Mouse (Mus musculus) kidney, embryonic 14.5 days (tissue): ENCODE data around the gene Gm21761. TPM values are rescaled to one million over a fixed set of nuclear protein-coding genes. Genes with fewer than 3 reads are reported as not detected.
"Not testable (repeated sequence)": the region's sequence is repeated elsewhere in the genome, so short reads cannot be mapped to it uniquely, and the experiment has no call there.

Source experiments
- ATAC-seq: fragments of 200-750 bp; cut with Nextera tagmentation; 2 replicates; pipeline ENCODE4 v1.8.0; 2017; ENCODE audit warnings: moderate number of reproducible peaks, mild to moderate bottlenecking, moderate TSS enrichment, moderate library complexity; ENCODE audit not compliant: low FRiP score, low TSS enrichment
- H3K27ac ChIP-seq: fragments of 300-500 bp; sonication (generic); 2 replicates; pipeline ENCODE4 v1.5.1; 2014; ENCODE audit warnings: low read depth, mild to moderate bottlenecking, low read length, moderate library complexity, mixed read lengths
- H3K27me3 ChIP-seq: fragments of 300-500 bp; sonication (generic); 2 replicates; pipeline ENCODE4 v1.6.1; 2014; ENCODE audit warnings: mild to moderate bottlenecking, low read length; ENCODE audit not compliant: control insufficient read depth, insufficient read depth
- H3K36me3 ChIP-seq: fragments of 300-500 bp; sonication (generic); 2 replicates; pipeline ENCODE4 v1.6.1; 2014; ENCODE audit warnings: low read length, mixed read lengths; ENCODE audit not compliant: control insufficient read depth, insufficient read depth
- H3K4me1 ChIP-seq: fragments of 300-500 bp; sonication (generic); 2 replicates; pipeline ENCODE4 v1.6.1; 2014; ENCODE audit warnings: low read length, mixed read lengths; ENCODE audit not compliant: control insufficient read depth, insufficient read depth
- H3K4me2 ChIP-seq: fragments of 300-500 bp; sonication (generic); replicated peaks from 2 replicates; pipeline ENCODE4 v1.6.1; 2014; ENCODE audit warnings: low read depth, mild to moderate bottlenecking, low read length
- H3K4me3 ChIP-seq: fragments of 300-500 bp; sonication (generic); 2 replicates; pipeline ENCODE4 v1.5.1; 2014; ENCODE audit warnings: mild to moderate bottlenecking, low read length
- H3K9ac ChIP-seq: fragments of 300-500 bp; sonication (generic); 2 replicates; pipeline ENCODE4 v1.6.1; 2014; ENCODE audit warnings: low read depth, mild to moderate bottlenecking, low read length, moderate library complexity
- H3K9me3 ChIP-seq: fragments of 300-500 bp; sonication (generic); 2 replicates; pipeline ENCODE4 v1.6.1; 2016; ENCODE audit warnings: low read length; ENCODE audit not compliant: control insufficient read depth
- WGBS: fragments of 180-500 bp; shearing (Covaris S2); extraction: QIAGEN DNeasy Blood & Tissue Kit; methylation state at CpG from one replicate; pipeline ENCODE4 v1.1.7; 2014; 5-methylcytosine and 5-hydroxymethylcytosine counted together
- polyA plus RNA-seq: library from polyadenylated mRNA; unstranded; fragments of >200 nt; fragmentation: Nextera tagmentation; extraction: Ambion mirVana; gene quantifications from 2 replicates; pipeline ENCODE4 v1.2.1, GENCODE M21; 2014

Gm21761 gene
- not detected in 2 replicates for polyA plus RNA-seq

GRCm38 (mm10) chr13:119929172-119929571, at the start of gene Gm21761:
TSS of gene Gm21761 (minus strand) at chr13:119929272.
- not testable (repeated sequence) for H3K4me1 ChIP-seq, H3K27ac ChIP-seq, H3K4me2 ChIP-seq, ATAC-seq, H3K36me3 ChIP-seq, H3K27me3 ChIP-seq, H3K9ac ChIP-seq, H3K9me3 ChIP-seq, H3K4me3 ChIP-seq
- WGBS: no CpG with 5 or more reads among the region's 5 CpGs

- not testable (repeated sequence) for H3K27ac ChIP-seq, H3K9me3 ChIP-seq, H3K36me3 ChIP-seq, H3K4me2 ChIP-seq, H3K4me1 ChIP-seq, H3K27me3 ChIP-seq, H3K9ac ChIP-seq, H3K4me3 ChIP-seq
- ATAC-seq: 0 out of 2 replicates have a peak, but pooled peaks have one; percentile 26
- WGBS: no CpG with 5 or more reads among the region's 13 CpGs
Measured at GRCm38 (mm10) chr13:119969163-119969562, 40.1 kb upstream of the Gm21761 start.

GRCm38 (mm10) chr13:119968193-119968592, 39.1 kb upstream of the Gm21761 start:
- not testable (repeated sequence) for H3K9me3 ChIP-seq, H3K36me3 ChIP-seq, H3K27ac ChIP-seq, H3K4me1 ChIP-seq, H3K9ac ChIP-seq, H3K27me3 ChIP-seq, H3K4me3 ChIP-seq, H3K4me2 ChIP-seq
- 0 out of 2 replicates have a peak, but pooled peaks have one; percentile 10 for ATAC-seq
- no CpG with 5 or more reads among the region's 14 CpGs for WGBS

GRCm38 (mm10) chr13:119965968-119966367, 36.9 kb upstream of the Gm21761 start:
- not testable (repeated sequence) for H3K36me3 ChIP-seq, ATAC-seq, H3K9ac ChIP-seq, H3K9me3 ChIP-seq, H3K27ac ChIP-seq, H3K4me2 ChIP-seq, H3K4me3 ChIP-seq, H3K27me3 ChIP-seq, H3K4me1 ChIP-seq
- WGBS: 0% methylated on average over 17 of the region's 22 CpGs

GRCm38 (mm10) chr13:119965302-119965952, 36.4 kb upstream of the Gm21761 start:
- H3K27ac ChIP-seq, H3K27me3 ChIP-seq, H3K4me1 ChIP-seq, H3K4me2 ChIP-seq, H3K36me3 ChIP-seq, H3K9ac ChIP-seq, H3K4me3 ChIP-seq, H3K9me3 ChIP-seq: not testable (repeated sequence)
- ATAC-seq: peak; percentile 86
- WGBS: 1% methylated on average over 14 of the region's 34 CpGs

GRCm38 (mm10) chr13:119962856-119963255, 33.8 kb upstream of the Gm21761 start:
- not testable (repeated sequence) for H3K36me3 ChIP-seq, H3K4me2 ChIP-seq, H3K27me3 ChIP-seq, H3K9ac ChIP-seq, H3K9me3 ChIP-seq, ATAC-seq, H3K4me1 ChIP-seq, H3K4me3 ChIP-seq, H3K27ac ChIP-seq
- WGBS: no CpG with 5 or more reads among the region's 5 CpGs

GRCm38 (mm10) chr13:119955567-119955966, 26.5 kb upstream of the Gm21761 start:
- not testable (repeated sequence) for H3K4me2 ChIP-seq, H3K36me3 ChIP-seq, H3K27me3 ChIP-seq, ATAC-seq, H3K4me1 ChIP-seq, H3K9me3 ChIP-seq, H3K27ac ChIP-seq, H3K9ac ChIP-seq, H3K4me3 ChIP-seq
- no CpG with 5 or more reads among the region's 5 CpGs for WGBS

- not testable (repeated sequence) for H3K27me3 ChIP-seq, H3K4me3 ChIP-seq, H3K4me1 ChIP-seq, H3K9me3 ChIP-seq, H3K4me2 ChIP-seq, H3K36me3 ChIP-seq, ATAC-seq, H3K9ac ChIP-seq, H3K27ac ChIP-seq
- 66% methylated on average over 2 of the region's 2 CpGs for WGBS
Measured at GRCm38 (mm10) chr13:119955089-119955488, 26.0 kb upstream of the Gm21761 start.

- not testable (repeated sequence) for H3K27ac ChIP-seq, H3K4me3 ChIP-seq, H3K4me1 ChIP-seq, H3K4me2 ChIP-seq, H3K27me3 ChIP-seq, ATAC-seq, H3K9ac ChIP-seq, H3K9me3 ChIP-seq, H3K36me3 ChIP-seq
- WGBS: 86% methylated on average over 3 of the region's 6 CpGs
Measured at GRCm38 (mm10) chr13:119950706-119951105, 21.6 kb upstream of the Gm21761 start, which contains the start of gene B020031M17Rik. TSS of gene B020031M17Rik (minus strand) at chr13:119950806.
